Mouse (Mus musculus): ENCODE measurements around the gene Fermt2.

GRCm38 (mm10) chr14:45478977-45479806 is 50.7 kb downstream of the Fermt2 start:
- TF ChIP-seq CTCF (IDR thresholded peaks at IDR 0.05; ENCODE audit: low read depth) (no peak), EP300 (optimal IDR thresholded peaks at IDR 0.05) (no peak)

Data from stomach, postnatal 0 days (tissue).